Mouse (Mus musculus) liver, embryonic 13.5 days (tissue): ENCODE results near the gene Hk3. TPM values are rescaled to one million over a fixed set of nuclear protein-coding genes. Genes with fewer than 3 reads are reported as not detected.

ENCODE experiments used
- ATAC-seq: fragments of 200-750 bp; cut with Nextera tagmentation; 2 replicates; pipeline ENCODE4 v1.8.0; 2017; ENCODE audit warnings: low read depth, mild to moderate bottlenecking, moderate number of reproducible peaks, moderate library complexity
- DNase-seq: peaks from one replicate; pipeline ENCODE4 v3.0.0; 2022
- H3K27ac ChIP-seq: fragments of 300-500 bp; sonication (generic); 2 replicates; pipeline ENCODE4 v1.5.1; 2015; ENCODE audit warnings: moderate library complexity, mild to moderate bottlenecking, inconsistent platforms
- H3K27me3 ChIP-seq: fragments of 300-500 bp; sonication (generic); 2 replicates; pipeline ENCODE4 v1.6.1; 2015; ENCODE audit warnings: mild to moderate bottlenecking, inconsistent platforms
- H3K36me3 ChIP-seq: fragments of 300-500 bp; sonication (generic); 2 replicates; pipeline ENCODE4 v1.6.1; 2015; ENCODE audit warnings: mild to moderate bottlenecking, inconsistent platforms
- H3K4me1 ChIP-seq: fragments of 300-500 bp; sonication (generic); replicated peaks from 2 replicates; pipeline ENCODE4 v1.6.1; 2015; ENCODE audit warnings: inconsistent platforms
- H3K4me2 ChIP-seq: fragments of 300-500 bp; sonication (generic); 2 replicates; pipeline ENCODE4 v1.6.1; 2015; ENCODE audit warnings: inconsistent platforms, mild to moderate bottlenecking, moderate library complexity
- H3K4me3 ChIP-seq: fragments of 300-500 bp; sonication (generic); replicated peaks from 2 replicates; pipeline ENCODE4 v1.5.1; 2015; ENCODE audit warnings: mild to moderate bottlenecking, inconsistent platforms
- H3K9ac ChIP-seq: fragments of 300-500 bp; sonication (generic); 2 replicates; pipeline ENCODE4 v1.6.1; 2015; ENCODE audit warnings: mild to moderate bottlenecking, inconsistent platforms
- H3K9me3 ChIP-seq: fragments of 300-500 bp; sonication (generic); replicated peaks from 2 replicates; pipeline ENCODE4 v1.6.1; 2016; ENCODE audit warnings: inconsistent platforms
- WGBS: fragments of 180-500 bp; shearing (Covaris S2); methylation state at CpG from one replicate; pipeline ENCODE4 v1.1.7; 2015; ENCODE audit not compliant: insufficient replicate concordance; 5-methylcytosine and 5-hydroxymethylcytosine counted together
- polyA plus RNA-seq: library from polyadenylated mRNA; unstranded; fragments of >200 nt; fragmentation: Nextera tagmentation; extraction: Ambion mirVana; gene quantifications from 2 replicates; pipeline ENCODE4 v1.2.1, GENCODE M21; 2015

Hk3 gene
- polyA plus RNA-seq, 1 experiment from 2014 or later: 3.7 TPM

DNA sequence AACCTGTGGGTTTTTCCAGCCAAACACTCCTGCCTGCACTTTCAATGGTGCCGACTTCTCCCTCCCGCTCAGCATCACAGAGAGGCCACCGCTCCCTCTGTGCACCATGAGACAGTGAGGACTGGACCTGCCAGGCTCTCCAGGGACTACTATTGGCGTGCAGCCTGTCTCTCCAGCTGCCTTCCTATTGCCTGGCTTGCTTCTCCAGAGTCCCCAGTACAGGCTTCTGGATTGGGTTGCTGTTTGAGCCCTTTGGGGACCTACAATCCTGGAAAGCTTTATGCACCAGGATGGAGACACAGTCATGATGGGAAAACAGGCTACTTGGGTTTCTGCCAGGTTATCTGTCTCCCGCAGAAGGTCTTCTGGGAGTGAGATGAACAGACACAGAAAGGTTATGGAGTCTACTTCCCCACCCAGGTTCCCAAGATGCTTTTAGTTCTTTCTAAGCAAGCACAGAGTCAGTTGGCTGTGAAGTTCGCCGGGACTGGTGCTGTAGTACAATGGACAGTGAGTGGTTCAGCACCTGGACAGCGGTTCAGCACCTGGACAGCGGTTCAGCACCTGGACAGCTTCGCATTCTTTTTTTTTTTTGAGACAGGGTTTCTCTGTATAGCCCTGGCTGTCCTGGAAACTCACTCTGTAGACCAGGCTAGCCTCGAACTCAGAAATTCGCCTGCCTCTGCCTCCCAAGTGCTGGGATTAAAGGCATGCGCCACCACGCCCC is 50.5 kb downstream of the Hk3 start:
- no peaks in the 10 kb centered on the region for H3K4me1 ChIP-seq
- no peak overlapping the region for H3K9ac ChIP-seq
- no peaks in the 10 kb centered on the region for H3K27me3 ChIP-seq
- no peak overlapping the region for H3K4me3 ChIP-seq
- H3K27ac ChIP-seq: no peak overlapping the region
- no peaks in the 10 kb centered on the region for H3K9me3 ChIP-seq
- 31% methylated on average over 14 of the region's 14 CpGs for WGBS
- no peak for ATAC-seq
- DNase-seq: peak; percentile 22
- no peak overlapping the region for H3K4me2 ChIP-seq
- H3K36me3 ChIP-seq: no peaks in the 10 kb centered on the region

- ATAC-seq (no peak), DNase-seq (no peak)
- no peaks in the 10 kb centered on the region for H3K36me3 ChIP-seq
- no peaks in the 10 kb centered on the region for H3K9me3 ChIP-seq
- no peaks in the 10 kb centered on the region for H3K27me3 ChIP-seq
- WGBS: 46% methylated on average over 9 of the region's 9 CpGs
- H3K27ac ChIP-seq: no peak overlapping the region
- H3K9ac ChIP-seq: no peak overlapping the region
- no peak overlapping the region for H3K4me3 ChIP-seq
- no peak overlapping the region for H3K4me2 ChIP-seq
- no peaks in the 10 kb centered on the region for H3K4me1 ChIP-seq
These were observed 51.7 kb downstream of the Hk3 start for GRCm38 (mm10) chr13:54969513-54969912.

DNA sequence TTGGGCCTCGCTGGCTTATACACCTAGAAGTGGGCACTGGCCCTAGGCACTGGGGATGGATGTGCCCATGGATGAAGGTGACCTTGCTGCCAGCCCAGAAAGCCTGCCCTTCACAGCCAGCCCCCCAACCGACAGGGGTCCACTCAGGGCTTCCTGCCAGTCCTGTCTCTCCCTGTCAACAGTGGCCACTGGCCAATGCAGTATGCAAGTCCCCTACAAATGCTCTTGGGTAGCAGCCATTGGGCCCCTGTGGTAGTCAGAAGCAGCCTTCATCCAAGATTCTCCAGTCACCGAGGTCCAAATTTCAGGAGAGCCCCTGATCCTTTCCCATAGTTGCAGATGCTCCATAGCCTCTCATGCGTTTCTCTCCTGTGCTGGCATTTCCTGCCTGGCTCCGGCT is 52.5 kb downstream of the Hk3 start:
- H3K27ac ChIP-seq: no peak overlapping the region
- DNase-seq (no peak), ATAC-seq (no peak)
- H3K4me1 ChIP-seq: no peaks in the 10 kb centered on the region
- no peak overlapping the region for H3K4me2 ChIP-seq
- WGBS: 41% methylated on average over 5 of the region's 5 CpGs
- no peaks in the 10 kb centered on the region for H3K36me3 ChIP-seq
- no peak overlapping the region for H3K9ac ChIP-seq
- H3K27me3 ChIP-seq: no peaks in the 10 kb centered on the region
- H3K4me3 ChIP-seq: no peak overlapping the region
- H3K9me3 ChIP-seq: no peaks in the 10 kb centered on the region

DNA sequence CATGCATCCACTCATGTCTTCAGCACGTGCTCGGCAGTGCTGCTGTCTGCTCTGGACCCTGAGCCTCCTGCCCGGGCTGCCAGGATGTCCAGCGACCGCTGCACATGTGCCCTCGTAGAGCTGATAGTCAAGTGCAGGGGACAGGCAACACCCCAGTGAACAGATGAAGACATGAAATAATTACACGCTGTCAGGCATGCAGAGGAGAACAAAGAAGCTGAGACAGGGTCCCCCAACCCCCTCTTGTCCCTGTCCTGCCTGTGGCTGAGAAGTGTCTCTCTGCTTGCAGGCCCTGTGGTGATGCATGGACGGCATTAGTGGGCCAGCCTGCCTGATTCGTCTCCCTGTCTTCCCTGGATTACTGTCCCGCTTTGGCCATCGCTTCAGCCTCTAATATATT is 53.7 kb downstream of the Hk3 start:
- Histone ChIP-seq H3K4me2 (no peak overlapping the region), H3K36me3 (no peaks in the 10 kb centered on the region), H3K9me3 (no peaks in the 10 kb centered on the region), H3K4me3 (no peak overlapping the region), H3K4me1 (no peaks in the 10 kb centered on the region), H3K27me3 (no peaks in the 10 kb centered on the region), H3K9ac (no peak overlapping the region), H3K27ac (no peak overlapping the region)
- 67% methylated on average over 11 of the region's 11 CpGs for WGBS
- DNase-seq (no peak), ATAC-seq (no peak)

GRCm38 (mm10) chr13:54965256-54965655 is 55.9 kb downstream of the Hk3 start:
- no peak overlapping the region for H3K27ac ChIP-seq
- ATAC-seq: no peak
- WGBS: 71% methylated on average over 6 of the region's 6 CpGs
- no peaks in the 10 kb centered on the region for H3K9me3 ChIP-seq
- no peak overlapping the region for H3K9ac ChIP-seq
- no peaks in the 10 kb centered on the region for H3K4me1 ChIP-seq
- DNase-seq: no peak
- no peak overlapping the region for H3K4me2 ChIP-seq
- H3K4me3 ChIP-seq: no peak overlapping the region
- no peaks in the 10 kb centered on the region for H3K27me3 ChIP-seq
- H3K36me3 ChIP-seq: no peaks in the 10 kb centered on the region

GRCm38 (mm10) chr13:54960491-54960890 is 60.7 kb downstream of the Hk3 start:
- no peak overlapping the region for H3K9ac ChIP-seq
- peaks cover 39% of the 10 kb centered on the region for H3K27me3 ChIP-seq
- 48% methylated on average over 3 of the region's 3 CpGs for WGBS
- H3K4me3 ChIP-seq: no peak overlapping the region
- H3K9me3 ChIP-seq: no peaks in the 10 kb centered on the region
- peaks cover 9% of the 10 kb centered on the region for H3K4me1 ChIP-seq
- ATAC-seq: no peak
- H3K4me2 ChIP-seq: no peak overlapping the region
- no peak for DNase-seq
- no peaks in the 10 kb centered on the region for H3K36me3 ChIP-seq
- no peak overlapping the region for H3K27ac ChIP-seq

- Histone ChIP-seq H3K9ac (no peak overlapping the region), H3K4me3 (no peak overlapping the region), H3K27ac (no peak overlapping the region), H3K36me3 (no peaks in the 10 kb centered on the region), H3K27me3 (peaks cover 45% of the 10 kb centered on the region), H3K4me1 (peaks cover 9% of the 10 kb centered on the region), H3K4me2 (no peak overlapping the region), H3K9me3 (no peaks in the 10 kb centered on the region)
- DNase-seq: no peak
- 0 out of 2 replicates have a peak, but pooled peaks have one; percentile 34 for ATAC-seq
- 42% methylated on average over 6 of the region's 6 CpGs for WGBS
These were observed 61.3 kb downstream of the Hk3 start for GRCm38 (mm10) chr13:54959842-54960241.

DNA sequence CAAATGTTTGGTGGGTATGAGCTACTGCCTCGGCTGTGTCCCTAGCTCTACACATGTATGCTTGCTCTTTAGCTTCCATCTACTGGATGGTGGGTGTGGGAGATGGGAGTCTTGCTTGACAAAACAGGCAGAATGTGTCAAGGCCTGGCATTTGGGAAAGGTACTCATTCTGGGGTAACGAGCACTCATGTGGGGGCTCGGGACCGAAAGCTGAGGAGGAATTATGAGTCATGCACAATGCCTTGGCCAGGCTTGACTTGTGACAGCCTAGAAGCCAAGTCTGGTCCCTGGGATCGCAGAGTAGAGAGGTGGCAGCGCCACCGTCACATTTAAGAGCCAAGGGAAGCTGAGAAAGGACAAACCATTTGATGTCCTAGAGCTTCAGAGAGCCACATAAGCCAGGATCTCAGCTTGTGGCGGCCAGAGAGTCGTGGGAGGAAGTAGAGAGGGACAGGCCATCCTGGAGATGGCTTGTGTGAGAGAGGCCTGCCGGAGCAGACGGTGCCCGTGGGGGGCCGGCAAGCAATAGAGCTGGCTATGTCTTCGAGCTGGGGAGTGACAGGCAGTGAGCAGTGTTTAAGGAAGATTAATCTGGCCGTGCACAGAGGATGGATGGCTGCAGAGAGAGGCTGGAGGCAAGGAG is 62.0 kb downstream of the Hk3 start:
- Histone ChIP-seq H3K27me3 (peaks cover 52% of the 10 kb centered on the region), H3K4me1 (peaks cover 9% of the 10 kb centered on the region), H3K4me3 (no peak overlapping the region), H3K27ac (no peak overlapping the region), H3K36me3 (no peaks in the 10 kb centered on the region), H3K9ac (no peak overlapping the region), H3K4me2 (no peak overlapping the region), H3K9me3 (no peaks in the 10 kb centered on the region)
- DNase-seq: no peak
- no peak for ATAC-seq
- 43% methylated on average over 15 of the region's 15 CpGs for WGBS

DNA sequence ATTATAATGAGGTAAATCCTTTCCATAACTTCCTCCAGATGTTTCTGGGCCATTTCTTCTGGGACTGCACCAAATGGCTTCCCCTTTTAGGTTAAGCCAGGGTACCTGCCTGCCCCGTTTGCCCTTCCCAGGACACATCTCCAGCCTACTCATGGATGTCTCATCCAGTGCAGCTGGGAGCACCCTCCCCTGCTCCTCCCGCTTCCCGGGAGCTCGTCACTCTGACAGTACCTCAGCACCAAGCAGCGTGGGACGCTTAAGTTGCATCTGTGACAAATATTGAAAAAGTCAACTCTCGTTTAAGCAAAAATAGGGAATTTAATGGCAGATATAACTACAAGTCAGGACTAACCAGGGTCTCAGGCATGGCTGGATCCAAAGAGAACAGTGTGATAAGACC is 63.9 kb downstream of the Hk3 start:
- Histone ChIP-seq H3K4me1 (peaks cover 9% of the 10 kb centered on the region), H3K4me3 (no peak overlapping the region), H3K36me3 (no peaks in the 10 kb centered on the region), H3K9ac (no peak overlapping the region), H3K4me2 (no peak overlapping the region), H3K9me3 (no peaks in the 10 kb centered on the region), H3K27me3 (peaks cover 71% of the 10 kb centered on the region), H3K27ac (no peak overlapping the region)
- 52% methylated on average over 7 of the region's 7 CpGs for WGBS
- ATAC-seq (no peak), DNase-seq (no peak)

Other genes starting within 250 kb of the Hk3 start
- gene Eif4e1b, start 237.4 kb downstream of the Hk3 start, polyA plus RNA-seq: not detected in 2 replicates
- 1.5 and 2.0 TPM in 2 replicates for gene Tspan17, start 232.0 kb downstream of the Hk3 start, polyA plus RNA-seq
- 0.52 and 0.55 TPM in 2 replicates for gene Unc5a, start 72.0 kb downstream of the Hk3 start, polyA plus RNA-seq
- 16.2 and 18.6 TPM in 2 replicates for gene Uimc1, start 78.9 kb upstream of the Hk3 start, polyA plus RNA-seq
- 7.5 and 9.2 TPM in 2 replicates for gene Zfp346, start 83.9 kb upstream of the Hk3 start, polyA plus RNA-seq
- gene Gm17617, start 112.2 kb upstream of the Hk3 start, polyA plus RNA-seq: not detected in 2 replicates
- gene Fgfr4, start 131.3 kb upstream of the Hk3 start, polyA plus RNA-seq: 4.2 and 5.4 TPM in 2 replicates
- gene Nsd1, start 188.4 kb upstream of the Hk3 start, polyA plus RNA-seq: 15.5 and 19.8 TPM in 2 replicates